Mouse (Mus musculus) left cerebral cortex, adult 18-20 months (tissue): ENCODE results near the gene Cox11. TPM values are rescaled to one million over a fixed set of nuclear protein-coding genes. Genes with fewer than 3 reads are reported as not detected.

Experiments used
- total RNA-seq, 2 experiments: library from RNA; stranded (reverse); gene quantifications; 2 replicates each; pipeline ENCODE4 v1.2.3; 2021

The Cox11 gene
- total RNA-seq, 2 experiments from 2014 or later: 26.4 to 30.5 TPM

Other genes with a start within 250 kb of the Cox11 start
- gene Hlf, start 247.3 kb upstream of the Cox11 start, total RNA-seq: 100 to 1,000 TPM; 124 to 142 TPM
- gene Stxbp4, start 89 bp upstream of the Cox11 start, total RNA-seq: 10 to 100 TPM; 10.6 to 11.4 TPM
- gene Tom1l1, start 50.2 kb downstream of the Cox11 start, total RNA-seq: 10 to 100 TPM; 27.5 to 32.3 TPM